Comparison of ENCODE assay signal across 16 mouse cellular contexts in genomic region chr8:120647532-120647931, GRCm38 (mm10). TPM values are rescaled to one million over a fixed set of nuclear protein-coding genes. Genes with fewer than 3 reads are reported as not detected.
DNase-seq lines count a peak whose midpoint lies in the region; ATAC-seq lines count a peak whose summit lies in the region.
"Had no signal": no experiment of that assay in that cellular context is flagged by ENCODE, and none has a peak within 500 bp of the region (broad histone marks: within the 10 kb centered on the region; RNA-seq: fewer than 3 reads in every experiment).

TSS of gene 1190005I06Rik (minus strand) at chr8:120647632.

- intact Hi-C loops in left cerebral cortex, postnatal 4 days (cut with DNase I), result no loop called here

- no peak for DNase-seq in forebrain, embryonic 14.5 days (ENCODE audit: low spot score)
- DNase-seq in left cerebral cortex, adult 18-20 months (ENCODE audit: low spot score in 2 of 2), result no peak
- no peak for DNase-seq in left cerebral cortex, postnatal 4 days
- DNase-seq in adrenal gland, postnatal 14 days, result no peak
- DNase-seq in gonadal fat pad, adult 2 months (ENCODE audit: low read depth), result no peak
- DNase-seq in cerebellum, adult 9-10 months, result no peak
- no peak for DNase-seq in right cerebral cortex, adult 18-20 months
- DNase-seq: cerebellum, postnatal 36 days; gastrocnemius, postnatal 14 days; liver, embryonic 13.5 days; lung, postnatal 14 days; right cerebral cortex, postnatal 4 days; thymus, postnatal 4 days had no signal

- H3K36me3 ChIP-seq in forebrain, embryonic 15.5 days, result no peaks in the 10 kb centered on the region
- H3K36me3 ChIP-seq in forebrain, embryonic 14.5 days (ENCODE audit: control insufficient read depth, insufficient read depth, low read length), result 0 out of 2 replicates have a peak, but pooled peaks cover 4% of the 10 kb centered on the region
- H3K36me3 ChIP-seq: heart, embryonic 12.5 days; kidney, embryonic 15.5 days; liver, embryonic 13.5 days had no signal

- peaks cover 11% of the 10 kb centered on the region; the same call in 1 of the 2 replicates for H3K4me1 ChIP-seq in forebrain, embryonic 15.5 days
- H3K4me1 ChIP-seq in forebrain, embryonic 14.5 days (ENCODE audit: control insufficient read depth, insufficient read depth, low read length), result no peaks in the 10 kb centered on the region
- H3K4me1 ChIP-seq: heart, embryonic 12.5 days; kidney, embryonic 15.5 days; liver, embryonic 13.5 days had no signal

- ATAC-seq in forebrain, embryonic 15.5 days (replicated peaks), result no peak
- ATAC-seq in forebrain, embryonic 14.5 days, result no peak

- no peaks in the 10 kb centered on the region for H3K27me3 ChIP-seq in forebrain, embryonic 15.5 days
- no peaks in the 10 kb centered on the region for H3K27me3 ChIP-seq in forebrain, embryonic 14.5 days (replicated peaks; ENCODE audit: control insufficient read depth, insufficient read depth, low read length)
- H3K27me3 ChIP-seq: heart, embryonic 12.5 days; kidney, embryonic 15.5 days; liver, embryonic 13.5 days had no signal

- H3K9me3 ChIP-seq in forebrain, embryonic 15.5 days, result no peaks in the 10 kb centered on the region
- no peaks in the 10 kb centered on the region for H3K9me3 ChIP-seq in forebrain, embryonic 14.5 days (replicated peaks; ENCODE audit: control insufficient read depth, low read length)
- H3K9me3 ChIP-seq: heart, embryonic 12.5 days; kidney, embryonic 15.5 days; liver, embryonic 13.5 days had no signal

- H3K4me2 ChIP-seq in forebrain, embryonic 15.5 days (replicated peaks), result no peak within 1 kb of the TSS
- H3K4me2 ChIP-seq in forebrain, embryonic 14.5 days (ENCODE audit: low read length), result no peak within 1 kb of the TSS
- H3K4me2 ChIP-seq: heart, embryonic 12.5 days; kidney, embryonic 15.5 days; liver, embryonic 13.5 days had no signal

- H3K4me3 ChIP-seq in forebrain, embryonic 15.5 days, result no peak within 1 kb of the TSS
- no peak within 1 kb of the TSS for H3K4me3 ChIP-seq in forebrain, embryonic 14.5 days (ENCODE audit: low read depth, low read length)
- H3K4me3 ChIP-seq: heart, embryonic 12.5 days; kidney, embryonic 15.5 days; liver, embryonic 13.5 days had no signal

- H3K9ac ChIP-seq in forebrain, embryonic 15.5 days (replicated peaks), result no peak within 1 kb of the TSS
- H3K9ac ChIP-seq in forebrain, embryonic 14.5 days (ENCODE audit: low read length), result no peak within 1 kb of the TSS
- H3K9ac ChIP-seq: heart, embryonic 12.5 days; kidney, embryonic 15.5 days; liver, embryonic 13.5 days had no signal

- 31% methylated on average over 7 of the region's 7 CpGs for WGBS in forebrain, embryonic 15.5 days
- WGBS in forebrain, embryonic 14.5 days, result 27% methylated on average over 7 of the region's 7 CpGs

- H3K27ac ChIP-seq in forebrain, embryonic 15.5 days (replicated peaks), result no peak within 1 kb of the TSS
- no peak within 1 kb of the TSS for H3K27ac ChIP-seq in forebrain, embryonic 14.5 days (ENCODE audit: low read depth, low read length)
- H3K27ac ChIP-seq: kidney, embryonic 15.5 days; liver, embryonic 13.5 days had no signal

RNA-seq across cellular contexts. Expression of gene 1190005I06Rik, which starts in this region (rescaled TPM):
- 8.3 and 11.3 TPM in 2 replicates for polyA plus RNA-seq in forebrain, embryonic 15.5 days (2015; fragmentation: Nextera tagmentation; extraction: Ambion mirVana)
- polyA plus RNA-seq in forebrain, embryonic 14.5 days (2014; fragmentation: Nextera tagmentation; extraction: Ambion mirVana), result 7.1 and 8.3 TPM in 2 replicates
- 10 to 100 TPM; 10.1 to 15.6 TPM for total RNA-seq in left cerebral cortex, adult 18-20 months (2021)
- total RNA-seq in left cerebral cortex, postnatal 4 days (2021), result 10 to 100 TPM in 1 of 2 experiments, 1 to 10 TPM in 1; 6.2 to 10.3 TPM
- total RNA-seq in adrenal gland, postnatal 14 days (2021), result 27.8 and 31.6 TPM in 2 replicates
- 14.3 and 20.7 TPM in 2 replicates for polyA plus RNA-seq in gonadal fat pad, adult 2 months (2012; rRNA removed)
